Mouse (Mus musculus): ENCODE data around the gene Slc4a8.
A peak's percentile ranks its signal among the peaks of the same experiment; 100 is the strongest.

Gene Slc4a8

DNA sequence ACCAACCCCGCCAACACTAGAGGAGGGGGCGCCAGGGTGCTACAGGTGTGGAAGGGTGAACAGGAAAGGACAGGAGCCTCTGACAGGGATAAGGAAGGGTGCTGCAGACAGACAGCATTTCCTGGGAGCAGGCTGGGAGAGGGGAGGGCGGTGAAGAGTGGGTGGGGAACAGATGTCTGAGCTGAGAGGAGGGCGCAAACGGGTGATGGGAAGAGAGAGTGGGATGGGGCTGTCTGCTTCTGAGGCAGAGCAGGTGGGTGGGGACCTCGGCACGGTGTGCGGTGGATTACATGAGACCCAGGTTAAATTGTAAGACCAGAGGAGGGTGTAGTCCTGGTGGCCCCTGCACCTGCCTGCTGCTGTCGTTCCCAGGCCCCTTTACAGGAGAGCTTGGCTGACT is 68.2 kb downstream of the Slc4a8 start:
- no peak for DNase-seq (ENCODE audit: low spot score in 2 of 2)

DNA sequence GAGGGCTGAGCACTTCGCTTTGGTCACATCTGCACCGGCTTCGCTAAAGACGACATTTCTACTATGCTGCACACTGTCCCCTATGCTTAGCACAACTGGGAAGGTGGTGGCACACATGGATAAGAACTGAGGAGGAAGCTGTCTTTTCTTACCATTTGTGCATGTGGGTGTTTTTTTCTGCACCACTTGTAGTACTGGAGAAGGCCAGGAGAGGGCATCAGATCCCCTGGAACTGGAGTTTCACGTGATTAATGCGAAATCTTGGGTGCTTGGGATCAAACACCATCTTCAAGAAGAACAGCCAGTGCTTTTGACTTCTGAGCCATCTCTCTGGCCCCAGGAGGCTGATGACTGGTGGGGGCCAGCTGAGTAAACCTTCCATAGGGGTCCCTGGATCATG is 69.1 kb downstream of the Slc4a8 start:
- DNase-seq (ENCODE audit: low spot score in 2 of 2): no peak

DNA sequence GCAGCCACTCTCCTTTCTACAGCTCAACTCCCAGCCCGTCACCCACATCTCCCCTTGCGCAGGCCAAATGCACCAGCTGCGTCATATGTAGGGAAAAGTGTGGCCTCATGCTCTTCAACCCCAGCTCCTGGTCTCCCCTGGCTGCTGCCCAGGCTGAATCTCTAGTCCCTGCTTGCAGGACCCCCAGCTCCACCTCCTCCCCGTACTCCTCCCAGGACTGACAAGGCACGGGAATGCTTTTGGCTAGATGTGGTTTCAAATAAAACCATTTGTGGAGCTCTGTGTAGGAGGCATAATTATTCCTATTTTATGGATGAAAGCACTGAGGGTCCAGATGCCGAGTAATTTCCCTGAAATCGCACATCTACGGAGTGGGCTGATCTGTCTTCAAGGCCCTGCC is 70.6 kb downstream of the Slc4a8 start:
- no peak for DNase-seq (ENCODE audit: low spot score in 2 of 2)

DNA sequence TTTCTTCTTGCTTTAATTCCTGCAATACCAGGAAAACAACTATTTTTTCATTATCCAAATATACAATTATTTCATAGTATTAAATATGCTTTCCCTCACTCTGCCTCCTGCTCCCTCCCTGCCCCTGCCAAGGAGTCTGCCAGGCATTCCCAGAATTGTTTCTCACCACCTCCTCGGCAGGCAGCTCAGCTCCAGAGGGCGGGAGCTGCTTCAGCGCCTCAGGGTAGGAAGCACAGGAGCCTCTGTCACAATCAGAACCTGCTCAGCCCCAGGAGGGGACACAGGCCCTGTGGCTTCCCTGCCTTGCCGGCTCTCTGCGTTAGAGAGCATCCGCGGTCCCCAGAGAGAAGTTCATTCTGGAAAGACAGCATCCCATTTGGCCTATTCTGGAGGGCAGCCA is 71.2 kb downstream of the Slc4a8 start:
- no peak for DNase-seq (ENCODE audit: low spot score in 2 of 2)

DNA sequence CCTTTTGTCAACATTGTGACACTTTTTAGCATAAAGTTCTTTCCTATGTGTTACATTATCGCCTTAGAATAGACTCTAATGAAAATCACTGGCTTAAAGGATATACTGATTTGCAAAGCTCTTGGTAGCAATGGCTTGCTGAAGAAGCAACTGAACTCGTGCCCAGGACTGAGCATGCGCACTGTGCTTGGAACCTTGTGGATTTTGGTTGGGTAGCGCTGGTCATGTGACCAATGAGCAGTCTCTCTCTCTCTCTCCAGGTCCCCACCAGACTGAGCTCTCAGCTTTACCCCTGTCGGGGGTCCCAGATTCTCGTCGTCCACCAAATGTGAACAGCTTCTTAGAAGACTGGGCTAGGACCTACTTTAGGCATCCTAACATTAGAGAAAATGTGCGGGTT is 75.2 kb downstream of the Slc4a8 start:
- no peak for DNase-seq (ENCODE audit: low spot score in 2 of 2)

DNA sequence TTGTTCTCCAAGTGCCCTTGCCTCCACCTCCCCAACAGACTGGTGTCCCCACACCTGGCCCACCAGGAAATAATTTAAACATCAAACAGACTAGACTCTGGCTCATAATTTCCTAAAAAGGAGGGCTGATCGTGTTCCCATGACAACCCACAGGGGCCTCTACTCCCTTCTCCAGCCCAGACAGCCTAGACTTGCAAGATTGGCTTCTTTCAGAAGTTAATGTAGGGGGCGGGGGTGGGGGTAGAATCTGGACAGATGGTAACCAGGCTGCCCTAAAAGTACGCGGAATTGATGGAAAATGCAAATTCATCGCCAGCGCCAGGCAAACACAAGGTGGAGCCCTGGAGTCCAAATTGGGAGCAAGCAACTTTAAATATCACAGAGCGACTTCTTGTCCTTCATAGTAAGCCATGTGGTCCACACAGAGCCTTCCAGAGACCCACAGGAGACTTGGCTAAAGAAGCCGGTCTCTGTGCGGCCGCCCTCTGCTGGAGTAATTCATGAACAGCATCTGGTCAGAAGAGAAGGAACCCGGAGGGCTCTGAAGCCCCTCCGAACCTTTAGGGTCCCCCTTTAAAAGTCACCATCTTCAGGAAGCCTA is 77.2 kb downstream of the Slc4a8 start:
- DNase-seq (ENCODE audit: low spot score in 2 of 2): peak; percentile 7 to 15

DNA sequence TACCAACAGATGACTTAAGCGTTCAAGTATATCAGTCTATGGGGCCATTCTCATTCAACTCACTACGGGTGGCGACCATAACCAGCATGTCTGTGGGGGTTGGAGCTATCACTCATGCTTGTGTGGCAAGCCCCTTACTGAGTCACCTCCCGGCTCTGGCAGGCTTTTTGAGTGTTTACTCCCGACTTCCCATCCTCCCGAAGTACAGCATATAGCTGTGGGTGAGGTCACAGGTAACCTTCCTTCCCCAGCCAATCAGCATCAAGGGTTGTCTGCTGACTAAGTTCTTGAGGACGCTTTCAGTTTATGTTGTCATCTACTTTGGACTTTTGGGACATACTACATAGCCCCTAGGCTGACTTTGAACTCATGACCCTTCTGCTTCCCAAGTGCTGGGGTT is 82.8 kb downstream of the Slc4a8 start:
- DNase-seq (ENCODE audit: low spot score in 2 of 2): no peak

DNA sequence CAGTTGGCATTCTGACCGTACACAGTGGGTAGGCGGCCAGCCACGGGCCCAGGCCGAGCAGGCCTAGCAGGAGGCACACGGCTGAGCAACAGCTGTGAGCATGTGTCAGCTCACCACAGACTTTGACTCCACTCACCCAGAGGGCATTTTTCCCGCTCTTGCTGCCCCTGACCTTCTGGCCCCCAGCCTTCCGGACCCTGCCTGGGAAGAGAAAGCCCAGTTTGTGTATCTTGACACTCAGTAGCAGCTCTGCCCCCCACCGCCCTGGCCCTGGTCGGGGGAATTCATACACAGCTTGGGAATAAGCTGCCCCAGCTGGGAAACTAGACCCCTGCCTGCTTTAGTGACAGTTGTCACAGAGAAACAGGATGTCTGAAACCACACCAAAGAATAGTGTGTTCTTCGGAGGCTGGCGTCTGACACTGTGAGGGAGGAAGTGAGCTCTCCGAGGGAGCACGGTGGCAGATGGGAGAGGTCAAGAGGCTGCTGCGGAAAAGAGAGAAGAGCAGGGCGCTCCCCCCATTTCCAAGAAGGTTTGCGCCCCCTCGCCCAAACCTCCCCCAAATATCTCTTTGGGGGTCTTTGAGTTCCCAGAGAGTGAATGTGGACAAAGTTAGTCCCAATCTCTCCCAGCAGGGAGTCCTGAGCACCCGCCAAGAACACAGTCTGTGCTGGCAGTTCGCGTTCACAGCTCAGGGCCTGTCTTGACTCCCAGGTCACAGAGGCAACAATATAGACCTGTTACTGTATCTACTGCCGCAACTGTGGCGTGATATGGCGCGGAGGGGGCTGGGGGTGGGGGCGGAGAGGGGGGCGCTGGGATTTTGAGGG is 83.7 kb downstream of the Slc4a8 start:
- peak; percentile 39 to 49 for DNase-seq (ENCODE audit: low spot score in 2 of 2)

DNA sequence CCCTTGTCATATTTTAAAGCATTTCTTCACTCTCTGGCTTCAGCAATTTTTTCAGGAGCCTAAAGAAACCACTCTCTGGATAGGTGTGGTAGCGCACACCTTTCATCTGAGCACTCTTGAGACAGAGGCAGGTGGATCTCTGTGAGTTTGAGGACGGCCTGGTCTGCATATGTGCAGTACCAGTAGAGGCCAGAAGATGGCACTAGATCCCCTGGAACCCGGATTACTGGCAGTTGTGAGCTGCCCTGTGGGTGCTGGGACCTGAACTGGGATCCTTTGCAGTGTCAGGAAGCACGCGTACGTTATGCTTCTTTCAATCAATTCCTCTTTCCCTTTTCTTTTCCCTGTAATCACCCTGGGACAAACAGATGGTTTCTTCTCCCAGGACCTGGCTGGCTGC is 85.6 kb downstream of the Slc4a8 start:
- no peak for DNase-seq (ENCODE audit: low spot score in 2 of 2)

DNA sequence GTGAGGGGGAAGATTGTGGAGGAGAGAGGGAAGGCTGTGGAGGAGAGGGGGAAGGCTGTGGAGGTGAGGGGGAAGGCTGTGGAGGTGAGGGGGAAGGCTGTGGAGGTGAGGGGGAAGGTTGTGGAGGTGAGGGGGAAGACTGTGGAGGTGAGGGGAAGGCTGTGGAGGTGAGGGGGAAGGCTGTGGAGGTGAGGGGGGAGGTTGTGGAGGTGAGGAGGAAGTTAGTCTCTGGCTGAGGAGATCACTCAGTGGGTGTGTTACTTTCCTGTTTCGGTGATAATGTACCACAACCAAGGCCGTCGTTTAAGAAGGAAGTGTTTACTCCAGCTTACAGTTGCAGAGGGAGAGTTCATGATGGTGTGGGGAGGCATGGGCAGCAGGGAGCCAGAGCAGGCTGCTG is 96.0 kb downstream of the Slc4a8 start:
- DNase-seq (ENCODE audit: low spot score in 2 of 2): no peak

DNA sequence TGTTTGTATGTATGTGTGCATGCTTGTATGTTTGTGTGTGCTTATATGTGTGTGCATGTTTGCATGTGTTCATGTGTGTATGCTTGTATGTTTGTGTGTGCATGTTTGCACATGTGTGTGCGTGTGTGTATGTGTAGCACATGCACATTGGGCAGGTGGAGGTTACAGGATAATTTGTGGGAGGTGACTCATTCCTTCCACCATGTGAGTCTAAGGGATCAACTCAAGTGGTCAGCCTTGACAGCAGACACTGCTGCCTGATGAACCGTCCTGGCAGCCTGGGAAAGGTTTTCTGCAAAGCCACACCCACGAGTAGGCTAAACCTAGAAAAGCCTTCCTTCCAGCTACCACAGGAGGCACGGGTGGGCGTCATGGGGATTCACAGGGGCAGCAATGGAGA is 99.3 kb downstream of the Slc4a8 start:
- no peak for DNase-seq (ENCODE audit: low spot score in 2 of 2)

DNA sequence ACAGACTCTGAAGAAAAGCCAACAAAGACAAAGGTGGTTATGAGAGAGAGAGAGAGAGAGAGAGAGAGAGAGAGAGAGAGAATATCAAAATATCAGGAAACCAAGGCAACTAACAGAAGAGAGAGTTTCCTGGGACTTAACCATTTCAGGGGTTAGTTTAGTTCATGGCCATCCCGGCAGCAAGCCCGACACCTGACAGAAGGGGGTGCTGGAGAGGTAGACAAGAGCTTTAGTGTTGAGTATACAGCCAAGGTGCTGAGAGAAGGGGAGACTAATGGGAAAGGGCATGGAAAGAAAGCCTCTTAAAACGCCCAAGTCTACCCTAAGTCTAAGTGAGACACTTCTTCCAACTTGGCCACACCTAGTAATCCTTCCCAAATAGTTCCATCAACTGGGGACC is 104.0 kb downstream of the Slc4a8 start:
- DNase-seq (ENCODE audit: low spot score in 2 of 2): no peak

DNA sequence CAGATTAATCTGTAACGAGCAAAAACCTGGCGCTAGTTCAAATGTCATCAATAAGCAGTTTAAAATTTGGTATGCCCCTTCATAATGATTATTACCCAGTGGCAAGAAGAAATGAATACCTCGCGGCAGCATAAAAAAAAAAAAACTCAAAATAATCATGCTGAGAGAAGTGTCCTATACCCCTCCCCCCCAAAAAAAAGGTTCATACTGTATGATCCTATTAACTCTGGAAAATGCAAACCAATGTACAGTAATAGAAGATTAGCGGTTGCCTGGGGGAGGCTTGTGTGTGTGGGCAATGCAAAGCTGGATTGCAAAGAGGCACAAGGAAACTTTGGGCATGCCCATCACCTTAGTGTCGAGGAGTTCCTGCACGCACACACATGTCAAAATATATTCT is 108.0 kb downstream of the Slc4a8 start, which contains the start of gene Scn8a:
Scn8a (plus strand) TSS at position 301 of the 400 bp plus-strand sequence.
- no peak for DNase-seq (ENCODE audit: low spot score in 2 of 2)

DNA sequence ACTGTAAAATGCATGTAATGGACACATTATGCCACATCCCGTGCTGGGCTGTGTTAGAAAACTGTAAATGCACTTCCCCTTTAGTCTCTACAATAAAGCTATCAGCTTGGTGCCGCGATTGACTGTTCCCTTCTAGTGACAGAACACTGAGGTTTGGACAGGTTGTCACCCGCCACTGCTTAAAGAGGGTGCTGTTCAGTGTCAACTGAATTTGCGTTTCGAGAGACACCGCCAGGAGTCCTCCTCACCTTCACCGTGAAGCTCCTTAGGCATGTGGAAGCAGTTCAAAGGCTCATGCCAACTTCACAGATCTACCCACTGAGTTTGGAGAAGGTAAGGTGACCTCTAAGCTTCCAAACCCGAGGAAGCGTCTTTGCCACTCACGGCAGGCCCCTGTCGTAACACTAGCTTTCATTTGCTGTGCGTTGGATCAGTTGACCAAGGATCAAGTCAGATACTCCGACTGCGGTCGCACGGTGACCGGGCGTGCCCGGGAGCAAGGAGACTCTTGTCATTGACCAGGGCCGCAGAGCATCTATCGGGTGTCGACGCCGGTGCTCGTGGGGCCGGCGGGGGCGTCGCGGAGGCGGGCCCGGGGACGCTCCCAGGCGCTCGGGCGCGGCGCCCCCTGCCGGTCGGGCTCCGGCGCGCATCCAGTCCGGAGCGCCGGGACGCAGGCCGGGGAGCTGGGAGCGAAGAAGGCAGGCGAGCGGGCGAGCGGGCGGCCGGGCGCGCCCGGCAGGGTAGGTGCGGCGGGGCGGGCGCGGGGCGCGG is 108.6 kb downstream of the Slc4a8 start:
- DNase-seq (ENCODE audit: low spot score in 2 of 2): peak in 1 of 2 experiments; percentile 8

DNA sequence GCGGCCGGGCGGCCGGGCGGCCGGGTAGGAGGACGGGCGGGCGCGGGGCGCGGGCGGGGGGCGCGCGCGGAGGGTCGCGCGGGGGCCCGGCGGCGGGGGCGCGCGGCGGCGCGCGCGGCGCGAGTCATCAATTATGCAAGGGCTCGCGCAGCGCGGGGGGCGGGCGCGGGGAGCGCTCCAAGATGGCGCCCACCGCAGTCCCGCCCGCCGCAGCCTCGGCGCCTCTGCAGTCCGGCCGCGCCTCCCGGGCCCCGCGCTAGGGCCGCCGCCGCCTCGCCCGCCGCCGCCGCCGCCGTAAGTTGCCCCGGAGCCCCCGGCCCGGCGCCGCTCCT is 109.2 kb downstream of the Slc4a8 start:
- DNase-seq (ENCODE audit: low spot score in 2 of 2): no peak

DNA sequence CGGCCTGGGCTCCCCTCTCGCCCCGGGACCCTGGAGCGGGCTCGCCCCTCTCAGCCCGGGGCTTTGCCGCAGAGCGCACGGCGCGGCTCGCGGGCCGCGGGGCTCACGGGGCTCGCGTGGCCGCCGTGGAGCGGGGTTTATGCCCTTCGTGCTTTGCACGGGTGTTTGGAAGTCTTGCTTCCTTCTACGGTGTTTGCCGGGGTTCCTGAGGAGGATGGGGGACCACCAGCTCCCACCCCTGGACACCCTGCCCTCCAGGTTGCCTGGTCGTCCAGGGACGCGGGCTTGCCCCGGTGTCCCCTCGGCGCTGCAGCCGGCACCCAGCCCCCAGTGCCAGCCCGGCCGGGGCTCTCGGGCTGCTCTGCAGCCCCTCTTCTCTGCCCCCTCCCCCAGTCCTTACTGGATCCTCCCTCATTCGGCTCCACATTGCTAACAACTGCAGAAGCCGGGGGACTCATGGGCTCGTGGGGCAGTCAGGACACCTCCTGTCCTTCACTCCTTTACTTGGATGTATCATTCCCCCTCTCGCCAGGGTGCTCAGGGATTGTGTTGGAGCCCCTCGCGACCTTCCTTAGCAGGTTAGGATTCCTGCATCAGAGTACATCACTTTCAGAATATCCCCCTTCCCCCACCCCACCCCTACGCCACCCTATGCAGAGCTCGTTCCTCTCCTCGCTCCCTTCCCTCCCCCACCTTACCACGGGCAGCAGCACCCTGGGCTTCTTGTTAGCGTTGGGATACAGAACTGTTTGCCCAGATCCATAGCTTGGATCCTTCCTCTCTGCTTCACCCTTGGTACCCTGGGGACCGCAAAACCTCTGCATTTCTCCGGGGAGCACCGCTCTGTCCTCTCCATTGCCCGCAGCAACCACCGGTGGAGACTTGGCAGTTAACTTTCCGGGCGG is 109.8 kb downstream of the Slc4a8 start:
- DNase-seq (ENCODE audit: low spot score in 2 of 2): no peak

DNA sequence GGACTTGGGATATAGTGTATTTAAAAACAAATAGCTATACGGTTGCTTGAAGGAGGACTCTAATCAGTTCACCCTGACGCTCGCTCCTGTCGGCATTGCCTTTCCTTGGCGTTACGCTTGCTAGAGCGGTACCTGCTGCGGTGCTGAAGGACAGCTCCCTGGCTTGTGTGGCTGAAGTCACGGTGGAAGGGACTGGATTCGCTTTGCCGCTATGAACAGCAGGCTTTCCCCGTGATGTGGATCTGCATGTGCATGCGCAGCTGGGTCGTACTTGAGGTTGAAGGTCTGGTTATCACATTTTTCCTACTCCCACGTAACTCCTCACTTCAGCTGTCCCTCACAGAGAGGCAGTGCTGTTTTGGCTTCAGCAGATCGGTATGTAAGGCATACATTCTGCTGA is 111.6 kb downstream of the Slc4a8 start:
- DNase-seq (ENCODE audit: low spot score in 2 of 2): peak in 1 of 2 experiments; percentile 19

Data from spleen, postnatal 36 days (tissue).